Mouse (Mus musculus): Measurements from ENCODE around the gene Rrp9. TPM values are rescaled to one million over a fixed set of nuclear protein-coding genes. Genes with fewer than 3 reads are reported as not detected.

Gene Rrp9
- polyA plus RNA-seq, 1 experiment = 28.0 TPM

DNA sequence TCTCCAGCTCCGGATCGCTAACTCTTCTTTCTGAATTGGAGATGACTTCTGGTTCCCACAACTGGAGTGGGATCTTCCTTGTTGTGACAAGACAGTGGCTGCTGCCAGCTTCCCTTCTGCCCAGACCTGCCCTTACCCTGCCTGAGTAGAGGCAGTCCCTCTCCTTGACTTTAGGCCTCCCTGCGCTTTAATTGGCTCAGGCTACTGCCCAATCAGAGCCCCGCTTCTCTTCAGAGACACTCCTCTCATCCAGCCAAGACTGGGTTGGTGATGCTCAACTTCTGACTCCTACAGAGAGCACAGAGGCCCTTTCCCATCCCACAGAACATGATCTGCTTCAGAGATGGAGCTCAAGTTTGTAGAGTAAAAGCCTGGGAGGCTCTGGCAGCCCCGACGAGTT lies 28.5 kb downstream of the Rrp9 start:
- H3K4me1 ChIP-seq (ENCODE audit: control insufficient read depth, insufficient read depth, low read length) = no peaks in the 10 kb centered on the region
- no peak overlapping the region for H3K27ac ChIP-seq (ENCODE audit: insufficient read depth, low read length)
- H3K4me3 ChIP-seq (ENCODE audit: insufficient read depth, low read length) = no peak overlapping the region
- TF ChIP-seq POLR2A (IDR thresholded peaks at IDR 0.05; ENCODE audit: low read depth, low read length) = no peak
- TF ChIP-seq CTCF (IDR thresholded peaks at IDR 0.05; ENCODE audit: borderline replicate concordance, insufficient read depth, low read length) = no peak

DNA sequence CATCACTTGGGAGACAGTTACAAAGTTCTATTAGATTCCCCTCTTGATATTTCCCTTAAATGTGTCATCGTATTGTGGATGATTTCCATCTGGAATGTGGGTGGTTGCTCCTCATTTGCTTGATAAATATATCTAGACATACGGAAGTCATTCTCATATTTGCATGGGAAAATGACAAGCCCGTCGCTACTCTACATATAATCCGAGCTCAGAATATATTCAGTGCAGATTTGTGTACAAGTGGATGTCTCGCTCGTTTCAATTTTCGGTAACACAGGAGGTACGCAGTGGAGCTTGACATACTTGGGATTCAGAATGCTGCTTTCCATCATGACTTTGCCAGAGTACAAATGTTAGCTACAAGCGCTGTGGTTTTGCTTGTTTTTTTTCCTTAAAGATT lies 33.6 kb downstream of the Rrp9 start:
- TF ChIP-seq POLR2A (IDR thresholded peaks at IDR 0.05; ENCODE audit: low read depth, low read length) (no peak), CTCF (IDR thresholded peaks at IDR 0.05; ENCODE audit: borderline replicate concordance, insufficient read depth, low read length) (no peak)
- H3K4me3 ChIP-seq (ENCODE audit: insufficient read depth, low read length) = no peak overlapping the region
- H3K4me1 ChIP-seq (ENCODE audit: control insufficient read depth, insufficient read depth, low read length) = no peaks in the 10 kb centered on the region
- H3K27ac ChIP-seq (ENCODE audit: insufficient read depth, low read length) = no peak overlapping the region

DNA sequence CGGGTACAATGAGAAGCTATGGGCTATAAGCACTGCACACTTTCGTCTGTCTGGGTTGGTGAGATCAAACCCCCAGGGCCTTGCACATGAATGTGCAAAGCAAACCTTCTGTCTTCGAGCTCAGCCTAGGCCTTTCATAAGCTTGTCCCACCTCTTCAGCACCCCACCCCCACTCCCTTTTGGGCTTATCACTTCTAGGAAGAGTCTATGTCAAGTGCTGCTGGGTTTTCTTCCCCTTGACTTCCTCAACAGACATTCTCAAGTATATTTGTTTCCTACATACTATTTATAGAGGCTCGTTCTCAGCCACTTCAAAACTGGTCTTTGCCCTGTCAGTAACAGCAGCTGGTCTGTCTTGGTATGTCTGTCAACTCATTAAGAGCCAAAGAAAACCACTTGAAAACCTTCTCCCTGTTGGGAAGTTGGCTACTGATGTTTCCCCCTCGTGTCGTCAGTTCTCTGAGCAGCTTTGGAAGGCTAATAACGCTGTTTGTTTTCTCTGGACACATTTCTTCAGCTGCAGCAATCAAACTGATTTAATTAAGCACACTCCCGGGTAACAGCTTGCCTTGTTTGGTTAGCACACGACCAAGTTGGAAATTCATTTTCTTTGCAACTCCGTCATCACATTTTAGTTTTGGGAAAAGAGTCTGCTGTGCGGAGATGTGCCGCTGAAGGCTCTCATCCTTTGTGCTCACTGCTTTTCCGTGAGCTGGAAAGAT lies 37.1 kb downstream of the Rrp9 start:
- Histone ChIP-seq H3K27ac (ENCODE audit: insufficient read depth, low read length) (no peak overlapping the region), H3K4me1 (ENCODE audit: control insufficient read depth, insufficient read depth, low read length) (no peaks in the 10 kb centered on the region), H3K4me3 (ENCODE audit: insufficient read depth, low read length) (no peak overlapping the region)
- no peak for TF ChIP-seq POLR2A (IDR thresholded peaks at IDR 0.05; ENCODE audit: low read depth, low read length)
- no peak for TF ChIP-seq CTCF (IDR thresholded peaks at IDR 0.05; ENCODE audit: borderline replicate concordance, insufficient read depth, low read length)

DNA sequence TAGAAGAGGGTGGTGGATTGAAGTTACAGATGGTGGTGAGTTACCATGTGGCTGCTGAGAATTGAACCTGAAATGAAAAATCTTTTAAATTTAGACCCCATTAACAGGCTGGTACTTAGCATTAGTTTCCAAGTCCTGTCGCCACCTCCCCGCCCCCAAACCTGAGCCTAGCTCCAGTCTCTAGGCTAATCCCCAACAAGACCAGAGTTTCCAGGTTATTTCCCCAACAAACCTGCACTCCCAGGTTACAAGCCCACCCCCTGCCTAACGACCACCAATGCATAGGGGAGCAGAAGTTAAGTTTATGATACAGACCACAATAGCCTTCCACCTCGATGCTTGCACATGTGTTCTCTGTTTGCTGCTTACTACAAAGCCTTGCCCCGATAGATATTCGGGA lies 37.8 kb downstream of the Rrp9 start:
- Histone ChIP-seq H3K4me3 (ENCODE audit: insufficient read depth, low read length) (no peak overlapping the region), H3K4me1 (ENCODE audit: control insufficient read depth, insufficient read depth, low read length) (no peaks in the 10 kb centered on the region)
- TF ChIP-seq POLR2A (IDR thresholded peaks at IDR 0.05; ENCODE audit: low read depth, low read length) (no peak), CTCF (IDR thresholded peaks at IDR 0.05; ENCODE audit: borderline replicate concordance, insufficient read depth, low read length) (no peak)

GRCm38 (mm10) chr9:106514273-106514672 lies 38.5 kb downstream of the Rrp9 start, which contains the start of gene Iqcf5:
Gene Iqcf5 (plus strand): TSS chr9:106514573.
- Histone ChIP-seq H3K27ac (ENCODE audit: insufficient read depth, low read length) (no peak within 1 kb of the TSS), H3K4me3 (ENCODE audit: insufficient read depth, low read length) (no peak within 1 kb of the TSS), H3K4me1 (ENCODE audit: control insufficient read depth, insufficient read depth, low read length) (no peaks in the 10 kb centered on the region)
- TF ChIP-seq POLR2A (IDR thresholded peaks at IDR 0.05; ENCODE audit: low read depth, low read length) (no peak), CTCF (IDR thresholded peaks at IDR 0.05; ENCODE audit: borderline replicate concordance, insufficient read depth, low read length) (no peak)

More for the DNA sequence above, 37.8 kb downstream of the Rrp9 start:
- no peak overlapping the region for H3K27ac ChIP-seq (ENCODE audit: insufficient read depth, low read length)

DNA sequence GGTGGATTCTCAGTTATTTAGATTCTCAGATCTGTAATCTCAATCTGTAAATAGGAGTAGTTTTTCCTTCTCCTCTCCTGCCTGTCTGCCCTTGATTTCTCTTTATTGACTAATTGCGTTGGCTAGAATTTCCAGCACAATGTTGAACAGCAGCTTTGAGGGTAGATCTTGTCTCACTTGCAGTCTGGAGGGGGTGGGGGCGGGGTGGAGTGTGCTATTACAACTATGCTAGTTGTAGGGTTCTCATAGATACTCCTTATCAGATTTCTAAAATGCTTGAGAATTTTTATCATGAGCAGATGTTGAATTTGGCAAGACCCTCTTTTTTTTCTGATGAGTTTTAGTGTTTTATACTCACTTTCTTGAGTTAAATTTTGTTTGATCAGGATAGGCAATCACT lies 43.7 kb downstream of the Rrp9 start:
- no peak for TF ChIP-seq CTCF (IDR thresholded peaks at IDR 0.05; ENCODE audit: borderline replicate concordance, insufficient read depth, low read length)
- no peak for TF ChIP-seq POLR2A (IDR thresholded peaks at IDR 0.05; ENCODE audit: low read depth, low read length)

GRCm38 (mm10) chr9:106519909-106520308 lies 44.1 kb downstream of the Rrp9 start:
- H3K4me1 ChIP-seq (ENCODE audit: control insufficient read depth, insufficient read depth, low read length) = no peaks in the 10 kb centered on the region
- H3K27ac ChIP-seq (ENCODE audit: insufficient read depth, low read length) = no peak overlapping the region
- TF ChIP-seq POLR2A (IDR thresholded peaks at IDR 0.05; ENCODE audit: low read depth, low read length) (no peak), CTCF (IDR thresholded peaks at IDR 0.05; ENCODE audit: borderline replicate concordance, insufficient read depth, low read length) (no peak)
- H3K4me3 ChIP-seq (ENCODE audit: insufficient read depth, low read length) = no peak overlapping the region

More for the DNA sequence above, 43.7 kb downstream of the Rrp9 start:
- Histone ChIP-seq H3K27ac (ENCODE audit: insufficient read depth, low read length) (no peak overlapping the region), H3K4me3 (ENCODE audit: insufficient read depth, low read length) (no peak overlapping the region), H3K4me1 (ENCODE audit: control insufficient read depth, insufficient read depth, low read length) (no peaks in the 10 kb centered on the region)

DNA sequence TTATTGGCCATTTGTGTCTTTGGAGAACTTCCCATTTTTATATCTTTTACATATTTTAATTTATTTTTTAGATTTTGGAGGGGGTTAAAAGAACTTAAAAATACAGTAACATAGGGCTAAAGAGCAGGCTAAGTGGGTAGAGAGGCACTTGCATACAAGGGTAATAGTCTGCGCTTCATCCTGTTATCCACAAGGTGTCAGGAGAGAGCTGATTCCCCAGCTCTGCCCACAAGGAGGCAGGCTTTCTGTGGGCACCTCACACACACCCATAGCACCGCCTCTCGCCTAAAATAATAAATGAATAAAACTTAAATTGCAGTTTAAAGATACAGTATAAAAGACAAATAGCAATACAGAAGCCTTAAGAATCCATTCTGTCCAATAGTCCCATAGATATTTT lies 56.1 kb downstream of the Rrp9 start:
- TF ChIP-seq CTCF (IDR thresholded peaks at IDR 0.05; ENCODE audit: borderline replicate concordance, insufficient read depth, low read length) (peak; percentile 85; the same call in 1 of the 2 replicates), POLR2A (IDR thresholded peaks at IDR 0.05; ENCODE audit: low read depth, low read length) (no peak)
- Histone ChIP-seq H3K4me1 (ENCODE audit: control insufficient read depth, insufficient read depth, low read length) (no peaks in the 10 kb centered on the region), H3K27ac (ENCODE audit: insufficient read depth, low read length) (no peak overlapping the region), H3K4me3 (ENCODE audit: insufficient read depth, low read length) (no peak overlapping the region)

DNA sequence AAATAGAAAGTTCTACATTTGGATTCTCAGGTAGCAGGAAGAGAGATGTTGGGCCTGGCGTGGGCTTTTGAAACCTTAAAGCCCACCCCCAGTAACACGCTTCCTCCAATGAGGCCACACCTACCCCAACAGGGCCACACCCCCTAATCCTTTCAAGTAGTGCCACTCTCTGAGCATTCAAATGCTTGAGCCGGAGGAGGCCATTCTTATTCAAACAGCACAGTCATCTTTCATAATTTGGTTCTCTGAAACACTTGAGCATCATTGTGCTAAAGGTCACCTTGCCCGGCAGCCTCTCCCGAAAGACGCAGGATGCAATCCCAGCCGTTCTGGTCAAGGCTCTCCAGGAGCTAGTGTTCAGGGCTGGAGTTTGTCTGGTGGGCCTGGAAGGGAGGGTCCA lies 58.5 kb downstream of the Rrp9 start:
- Histone ChIP-seq H3K4me3 (ENCODE audit: insufficient read depth, low read length) (no peak overlapping the region), H3K27ac (ENCODE audit: insufficient read depth, low read length) (no peak overlapping the region), H3K4me1 (ENCODE audit: control insufficient read depth, insufficient read depth, low read length) (no peaks in the 10 kb centered on the region)
- TF ChIP-seq CTCF (IDR thresholded peaks at IDR 0.05; ENCODE audit: borderline replicate concordance, insufficient read depth, low read length) (no peak), POLR2A (IDR thresholded peaks at IDR 0.05; ENCODE audit: low read depth, low read length) (no peak)

GRCm38 (mm10) chr9:106534975-106535374 lies 59.2 kb downstream of the Rrp9 start:
- TF ChIP-seq POLR2A (IDR thresholded peaks at IDR 0.05; ENCODE audit: low read depth, low read length) (no peak), CTCF (IDR thresholded peaks at IDR 0.05; ENCODE audit: borderline replicate concordance, insufficient read depth, low read length) (no peak)
- H3K4me3 ChIP-seq (ENCODE audit: insufficient read depth, low read length) = no peak overlapping the region
- H3K27ac ChIP-seq (ENCODE audit: insufficient read depth, low read length) = no peak overlapping the region
- no peaks in the 10 kb centered on the region for H3K4me1 ChIP-seq (ENCODE audit: control insufficient read depth, insufficient read depth, low read length)

Other genes with a start within 250 kb of the Rrp9 start
- gene Alas1, start 227.3 kb upstream of the Rrp9 start, polyA plus RNA-seq (2011; ENCODE audit: insufficient read length, low read depth, missing spikeins) = 54.2 and 54.7 TPM in 2 replicates
- 9.4 and 12.0 TPM in 2 replicates for gene Poc1a, start 194.9 kb upstream of the Rrp9 start, polyA plus RNA-seq (2011; ENCODE audit: insufficient read length, low read depth, missing spikeins)
- 63.0 and 67.2 TPM in 2 replicates for gene Dusp7, start 107.3 kb upstream of the Rrp9 start, polyA plus RNA-seq (2011; ENCODE audit: insufficient read length, low read depth, missing spikeins)
- gene Rpl29, start 46.5 kb upstream of the Rrp9 start, polyA plus RNA-seq (2011; ENCODE audit: insufficient read length, low read depth, missing spikeins) = 346 and 369 TPM in 2 replicates
- gene Acy1, start 37.6 kb upstream of the Rrp9 start, polyA plus RNA-seq (2011; ENCODE audit: insufficient read length, low read depth, missing spikeins) = 14.9 and 16.0 TPM in 2 replicates
- 16.4 and 16.8 TPM in 2 replicates for gene Abhd14b, start 28.5 kb upstream of the Rrp9 start, polyA plus RNA-seq (2011; ENCODE audit: insufficient read length, low read depth, missing spikeins)
- 29.7 and 31.3 TPM in 2 replicates for gene Abhd14a, start 28.3 kb upstream of the Rrp9 start, polyA plus RNA-seq (2011; ENCODE audit: insufficient read length, low read depth, missing spikeins)
- gene Pcbp4, start 22.7 kb upstream of the Rrp9 start, polyA plus RNA-seq (2011; ENCODE audit: insufficient read length, low read depth, missing spikeins) = 115 and 119 TPM in 2 replicates
- not detected in 2 replicates for gene Gpr62, start 10.0 kb upstream of the Rrp9 start, polyA plus RNA-seq (2011; ENCODE audit: insufficient read length, low read depth, missing spikeins)
- 99.0 and 131 TPM in 2 replicates for gene Parp3, start 986 bp downstream of the Rrp9 start, polyA plus RNA-seq (2011; ENCODE audit: insufficient read length, low read depth, missing spikeins)
- gene Iqcf1, start 24.0 kb downstream of the Rrp9 start, polyA plus RNA-seq (2011; ENCODE audit: insufficient read length, low read depth, missing spikeins) = not detected in 2 replicates
- not detected in 2 replicates for gene Iqcf5, start 38.6 kb downstream of the Rrp9 start, polyA plus RNA-seq (2011; ENCODE audit: insufficient read length, low read depth, missing spikeins)
- not detected in 2 replicates for gene Iqcf3, start 85.7 kb downstream of the Rrp9 start, polyA plus RNA-seq (2011; ENCODE audit: insufficient read length, low read depth, missing spikeins)
- not detected in 2 replicates for gene Iqcf4, start 95.0 kb downstream of the Rrp9 start, polyA plus RNA-seq (2011; ENCODE audit: insufficient read length, low read depth, missing spikeins)
- gene Iqcf6, start 150.6 kb downstream of the Rrp9 start, polyA plus RNA-seq (2011; ENCODE audit: insufficient read length, low read depth, missing spikeins) = not detected in 2 replicates
- not detected in 2 replicates for gene Grm2, start 180.1 kb downstream of the Rrp9 start, polyA plus RNA-seq (2011; ENCODE audit: insufficient read length, low read depth, missing spikeins)
- gene Tex264, start 210.0 kb downstream of the Rrp9 start, polyA plus RNA-seq (2011; ENCODE audit: insufficient read length, low read depth, missing spikeins) = 85.2 and 90.1 TPM in 2 replicates